Mouse (Mus musculus): ENCODE measurements around the gene Hesx1. TPM values are rescaled to one million over a fixed set of nuclear protein-coding genes. Genes with fewer than 3 reads are reported as not detected.
A peak's percentile ranks its signal among the peaks of the same experiment; 100 is the strongest.

Gene Hesx1
- polyA plus RNA-seq, 1 experiment from 2014 or later: 1.9 TPM

GRCm38 (mm10) chr14:26971106-26971789 is 23.0 kb upstream of the Hesx1 start, which contains the start of gene Appl1:
Gene Appl1, minus strand, starts transcription at chr14:26971232.
- 39% methylated on average over 10 of the region's 10 CpGs for WGBS
- Histone ChIP-seq H3K4me1 (replicated peaks; ENCODE audit: insufficient read depth, low read length) (0 out of 2 replicates have a peak, but pooled peaks cover 3% of the 10 kb centered on the region), H3K4me3 (replicated peaks; ENCODE audit: low read depth, low read length) (peak within 1 kb of the TSS; percentile 93), H3K4me2 (ENCODE audit: low read length) (peak within 1 kb of the TSS; percentile 61), H3K9ac (ENCODE audit: low read depth, low read length) (peak within 1 kb of the TSS; percentile 97), H3K36me3 (ENCODE audit: insufficient read depth, low read length) (no peaks in the 10 kb centered on the region), H3K27me3 (ENCODE audit: insufficient read depth, low read length) (no peaks in the 10 kb centered on the region), H3K27ac (peak within 1 kb of the TSS; percentile 94), H3K9me3 (replicated peaks; ENCODE audit: low read length) (no peaks in the 10 kb centered on the region)
- ATAC-seq (replicated peaks; ENCODE audit: low FRiP score, low read depth) (no peak), DNase-seq (ENCODE audit: low spot score) (peak; percentile 24)
- no peak for TF ChIP-seq CTCF (IDR thresholded peaks at IDR 0.05; ENCODE audit: low read depth)

- no peak overlapping the region for H3K9ac ChIP-seq (ENCODE audit: low read depth, low read length)
- TF ChIP-seq CTCF (IDR thresholded peaks at IDR 0.05; ENCODE audit: low read depth): peak; percentile 30; the same call in 1 of the 2 replicates
- no peak overlapping the region for H3K4me3 ChIP-seq (replicated peaks; ENCODE audit: low read depth, low read length)
- ATAC-seq (replicated peaks; ENCODE audit: low FRiP score, low read depth) (no peak), DNase-seq (ENCODE audit: low spot score) (no peak)
- H3K27me3 ChIP-seq (ENCODE audit: insufficient read depth, low read length): no peaks in the 10 kb centered on the region
- H3K4me1 ChIP-seq (replicated peaks; ENCODE audit: insufficient read depth, low read length): 0 out of 2 replicates have a peak, but pooled peaks cover 3% of the 10 kb centered on the region
- H3K9me3 ChIP-seq (replicated peaks; ENCODE audit: low read length): no peaks in the 10 kb centered on the region
- H3K27ac ChIP-seq: no peak overlapping the region
- no peak overlapping the region for H3K4me2 ChIP-seq (ENCODE audit: low read length)
- H3K36me3 ChIP-seq (ENCODE audit: insufficient read depth, low read length): no peaks in the 10 kb centered on the region
- 72% methylated on average over 2 of the region's 2 CpGs for WGBS
These were observed 21.1 kb upstream of the Hesx1 start for GRCm38 (mm10) chr14:26973089-26973488.

- ATAC-seq (replicated peaks; ENCODE audit: low FRiP score, low read depth) (no peak), DNase-seq (ENCODE audit: low spot score) (no peak)
- Histone ChIP-seq H3K9ac (ENCODE audit: low read depth, low read length) (no peak overlapping the region), H3K4me1 (replicated peaks; ENCODE audit: insufficient read depth, low read length) (no peaks in the 10 kb centered on the region), H3K36me3 (ENCODE audit: insufficient read depth, low read length) (no peaks in the 10 kb centered on the region), H3K4me3 (replicated peaks; ENCODE audit: low read depth, low read length) (no peak overlapping the region), H3K27ac (no peak overlapping the region), H3K27me3 (ENCODE audit: insufficient read depth, low read length) (no peaks in the 10 kb centered on the region), H3K9me3 (replicated peaks; ENCODE audit: low read length) (no peaks in the 10 kb centered on the region), H3K4me2 (ENCODE audit: low read length) (no peak overlapping the region)
- TF ChIP-seq CTCF (IDR thresholded peaks at IDR 0.05; ENCODE audit: low read depth): no peak
- 95% methylated on average over 3 of the region's 3 CpGs for WGBS
These were observed 18.7 kb upstream of the Hesx1 start for GRCm38 (mm10) chr14:26975490-26975889.

GRCm38 (mm10) chr14:26976212-26976611 is 18.0 kb upstream of the Hesx1 start:
- ATAC-seq (replicated peaks; ENCODE audit: low FRiP score, low read depth) (no peak), DNase-seq (ENCODE audit: low spot score) (no peak)
- Histone ChIP-seq H3K27ac (no peak overlapping the region), H3K4me3 (replicated peaks; ENCODE audit: low read depth, low read length) (no peak overlapping the region), H3K36me3 (ENCODE audit: insufficient read depth, low read length) (no peaks in the 10 kb centered on the region), H3K9me3 (replicated peaks; ENCODE audit: low read length) (no peaks in the 10 kb centered on the region), H3K4me1 (replicated peaks; ENCODE audit: insufficient read depth, low read length) (no peaks in the 10 kb centered on the region), H3K27me3 (ENCODE audit: insufficient read depth, low read length) (no peaks in the 10 kb centered on the region), H3K4me2 (ENCODE audit: low read length) (no peak overlapping the region), H3K9ac (ENCODE audit: low read depth, low read length) (no peak overlapping the region)
- no peak for TF ChIP-seq CTCF (IDR thresholded peaks at IDR 0.05; ENCODE audit: low read depth)
- WGBS: 87% methylated on average over 7 of the region's 7 CpGs

- ATAC-seq (replicated peaks; ENCODE audit: low FRiP score, low read depth): no peak
- no peaks in the 10 kb centered on the region for H3K4me1 ChIP-seq (replicated peaks; ENCODE audit: insufficient read depth, low read length)
- no peaks in the 10 kb centered on the region for H3K9me3 ChIP-seq (replicated peaks; ENCODE audit: low read length)
- WGBS: 35% methylated on average over 2 of the region's 2 CpGs
- H3K9ac ChIP-seq (ENCODE audit: low read depth, low read length): no peak overlapping the region
- no peak overlapping the region for H3K4me2 ChIP-seq (ENCODE audit: low read length)
- no peak for TF ChIP-seq CTCF (IDR thresholded peaks at IDR 0.05; ENCODE audit: low read depth)
- no peak for DNase-seq (ENCODE audit: low spot score)
- H3K27me3 ChIP-seq (ENCODE audit: insufficient read depth, low read length): no peaks in the 10 kb centered on the region
- H3K4me3 ChIP-seq (replicated peaks; ENCODE audit: low read depth, low read length): no peak overlapping the region
- no peak overlapping the region for H3K27ac ChIP-seq
- H3K36me3 ChIP-seq (ENCODE audit: insufficient read depth, low read length): no peaks in the 10 kb centered on the region
These were observed 16.7 kb upstream of the Hesx1 start for GRCm38 (mm10) chr14:26977500-26977899.

GRCm38 (mm10) chr14:26979808-26980207 is 14.4 kb upstream of the Hesx1 start:
- Histone ChIP-seq H3K4me3 (replicated peaks; ENCODE audit: low read depth, low read length) (no peak overlapping the region), H3K36me3 (ENCODE audit: insufficient read depth, low read length) (no peaks in the 10 kb centered on the region), H3K9me3 (replicated peaks; ENCODE audit: low read length) (no peaks in the 10 kb centered on the region), H3K4me1 (replicated peaks; ENCODE audit: insufficient read depth, low read length) (no peaks in the 10 kb centered on the region), H3K27ac (no peak overlapping the region), H3K27me3 (ENCODE audit: insufficient read depth, low read length) (no peaks in the 10 kb centered on the region), H3K4me2 (ENCODE audit: low read length) (no peak overlapping the region), H3K9ac (ENCODE audit: low read depth, low read length) (no peak overlapping the region)
- no peak for DNase-seq (ENCODE audit: low spot score)
- 59% methylated on average over 3 of the region's 3 CpGs for WGBS
- TF ChIP-seq CTCF (IDR thresholded peaks at IDR 0.05; ENCODE audit: low read depth): no peak
- no peak for ATAC-seq (replicated peaks; ENCODE audit: low FRiP score, low read depth)
